Mouse (Mus musculus): ENCODE data around the gene Atxn7l2. TPM values are rescaled to one million over a fixed set of nuclear protein-coding genes. Genes with fewer than 3 reads are reported as not detected.

Gene Atxn7l2
- polyA plus RNA-seq, 1 experiment from 2014 or later = 18.7 TPM

DNA sequence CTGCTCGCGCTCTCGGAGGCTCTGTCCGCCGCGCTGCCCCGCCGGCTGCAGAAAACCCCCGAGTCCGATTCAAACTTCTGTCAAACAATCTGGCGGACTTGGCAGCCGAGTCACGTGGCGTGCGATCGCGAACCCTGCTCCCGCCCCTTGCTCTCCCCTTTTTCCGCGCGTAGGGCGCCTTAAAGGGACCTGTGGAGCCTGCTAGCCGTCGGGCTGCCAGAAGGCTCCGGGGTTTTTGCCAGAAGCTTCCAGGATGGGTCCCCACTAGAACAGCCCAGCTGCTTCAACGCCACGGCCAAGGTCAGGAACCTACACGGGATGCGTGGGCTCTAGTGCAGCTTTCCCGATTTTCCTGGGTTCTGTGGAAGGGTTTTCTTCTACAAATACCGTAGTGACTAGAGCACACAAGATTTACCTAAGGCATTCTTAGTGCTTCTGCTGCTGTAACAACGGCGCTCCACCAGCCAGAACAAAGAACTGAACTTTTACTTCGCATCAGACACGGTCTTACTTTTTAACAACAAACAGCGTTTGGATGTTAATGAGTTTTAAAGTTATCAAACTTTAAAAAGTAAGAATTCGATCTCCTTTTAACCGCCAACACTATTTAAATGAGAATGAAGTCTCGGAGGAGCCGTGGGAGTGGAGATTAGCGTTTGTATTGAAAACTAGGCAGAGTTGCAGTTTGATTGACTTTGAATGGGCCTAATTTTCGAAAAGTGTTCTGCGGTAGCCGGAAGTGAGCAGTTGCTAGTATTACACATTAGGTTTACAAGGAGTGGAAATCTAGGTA is 16.0 kb upstream of the Atxn7l2 start, which contains the start of gene Sypl2:
TSS of gene Sypl2 (minus strand) at position 91 of the 793 bp plus-strand sequence.
- Histone ChIP-seq H3K36me3 (ENCODE audit: insufficient read depth, low read length) (no peaks in the 10 kb centered on the region), H3K27ac (ENCODE audit: low read length) (peak within 1 kb of the TSS; percentile 58), H3K9ac (replicated peaks; ENCODE audit: low read length) (peak within 1 kb of the TSS; percentile 73), H3K4me3 (ENCODE audit: low read length) (peak within 1 kb of the TSS; percentile 57), H3K9me3 (ENCODE audit: low read length) (no peaks in the 10 kb centered on the region), H3K4me1 (ENCODE audit: insufficient read depth, low read length) (peaks cover 16% of the 10 kb centered on the region; the same call in 1 of the 2 replicates), H3K27me3 (ENCODE audit: insufficient read depth, low read length) (peaks cover 29% of the 10 kb centered on the region), H3K4me2 (replicated peaks; ENCODE audit: low read depth, low read length) (peak within 1 kb of the TSS; percentile 79)
- 2% methylated on average over 44 of the region's 44 CpGs for WGBS
- peak; percentile 50; the same call in 1 of the 2 replicates for ATAC-seq (ENCODE audit: low FRiP score, low TSS enrichment)

DNA sequence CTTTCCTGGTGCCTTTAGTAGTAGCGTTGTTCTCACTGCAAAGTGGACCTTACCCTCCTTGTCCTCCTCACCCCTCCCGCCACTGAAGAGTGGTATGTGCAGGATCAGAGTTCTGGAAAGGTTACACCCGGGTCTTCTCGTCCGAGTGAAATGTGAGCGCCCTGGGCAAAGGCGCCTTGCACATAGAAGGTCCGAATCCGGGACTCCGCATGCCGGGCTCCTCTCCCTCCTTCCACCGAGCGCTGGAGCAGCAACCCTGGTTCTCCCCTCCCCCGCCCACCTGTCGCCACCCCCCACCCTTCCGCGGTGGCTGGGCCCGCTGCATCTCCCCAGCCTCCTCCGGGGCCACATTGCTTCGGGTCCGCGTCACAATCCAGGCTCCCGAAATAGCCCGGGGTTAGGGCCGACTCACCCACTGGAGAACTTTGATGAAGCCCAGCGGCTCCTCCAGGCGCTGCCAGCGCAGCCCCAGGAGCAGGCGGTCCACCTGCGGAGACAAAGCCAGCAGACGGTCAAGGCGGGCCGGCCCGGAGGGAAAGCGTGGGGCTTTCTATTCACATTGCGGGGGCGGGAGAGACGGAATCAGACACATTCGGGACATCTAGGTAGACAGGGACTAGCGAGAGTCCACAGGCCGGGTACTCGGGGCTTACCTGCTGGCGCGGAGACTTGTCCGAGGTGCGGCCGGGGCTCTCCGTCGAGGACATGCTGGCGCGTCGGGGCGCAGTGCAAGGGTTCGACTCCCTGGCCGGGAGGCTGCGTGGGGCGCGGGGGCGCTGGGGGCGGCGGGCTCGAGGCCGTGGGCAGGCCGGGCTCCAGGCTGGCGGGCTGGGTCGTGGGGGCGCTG is 15.2 kb upstream of the Atxn7l2 start:
- Histone ChIP-seq H3K9me3 (ENCODE audit: low read length) (no peaks in the 10 kb centered on the region), H3K4me1 (ENCODE audit: insufficient read depth, low read length) (peaks cover 16% of the 10 kb centered on the region; the same call in 1 of the 2 replicates), H3K36me3 (ENCODE audit: insufficient read depth, low read length) (no peaks in the 10 kb centered on the region), H3K4me3 (ENCODE audit: low read length) (peak overlapping the region; percentile 57), H3K4me2 (replicated peaks; ENCODE audit: low read depth, low read length) (peak overlapping the region; percentile 79), H3K9ac (replicated peaks; ENCODE audit: low read length) (peak overlapping the region; percentile 73), H3K27me3 (ENCODE audit: insufficient read depth, low read length) (peaks cover 29% of the 10 kb centered on the region), H3K27ac (ENCODE audit: low read length) (peak overlapping the region; percentile 58)
- WGBS = under 1% methylated on average over 61 of the region's 67 CpGs
- ATAC-seq (ENCODE audit: low FRiP score, low TSS enrichment) = peak; percentile 84

DNA sequence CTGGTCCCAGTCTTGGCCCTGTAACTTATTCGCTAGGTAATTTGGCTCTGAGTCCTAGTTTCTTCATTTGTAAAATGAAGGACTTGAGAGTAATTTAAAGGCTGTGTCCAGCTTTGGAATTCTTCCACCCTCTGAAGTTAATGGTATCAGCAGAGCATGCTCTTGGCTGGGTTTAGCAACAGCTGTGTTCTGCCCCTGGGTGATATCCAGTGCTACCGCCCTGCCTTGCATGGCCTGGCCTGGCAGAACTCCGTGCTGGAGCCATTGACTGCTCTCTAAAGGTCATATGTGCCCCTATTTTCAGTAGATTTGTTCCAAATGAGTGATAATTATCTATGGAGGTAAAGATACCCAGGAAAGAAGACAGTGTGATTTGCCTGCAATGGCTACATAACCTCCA is 9.9 kb upstream of the Atxn7l2 start:
- Histone ChIP-seq H3K9ac (replicated peaks; ENCODE audit: low read length) (no peak overlapping the region), H3K36me3 (ENCODE audit: insufficient read depth, low read length) (no peaks in the 10 kb centered on the region), H3K27me3 (ENCODE audit: insufficient read depth, low read length) (peaks cover 20% of the 10 kb centered on the region), H3K9me3 (ENCODE audit: low read length) (no peaks in the 10 kb centered on the region), H3K4me2 (replicated peaks; ENCODE audit: low read depth, low read length) (no peak overlapping the region), H3K27ac (ENCODE audit: low read length) (no peak overlapping the region), H3K4me1 (ENCODE audit: insufficient read depth, low read length) (no peaks in the 10 kb centered on the region), H3K4me3 (ENCODE audit: low read length) (no peak overlapping the region)
- no peak for ATAC-seq (ENCODE audit: low FRiP score, low TSS enrichment)
- WGBS = 69% methylated on average over 3 of the region's 3 CpGs

DNA sequence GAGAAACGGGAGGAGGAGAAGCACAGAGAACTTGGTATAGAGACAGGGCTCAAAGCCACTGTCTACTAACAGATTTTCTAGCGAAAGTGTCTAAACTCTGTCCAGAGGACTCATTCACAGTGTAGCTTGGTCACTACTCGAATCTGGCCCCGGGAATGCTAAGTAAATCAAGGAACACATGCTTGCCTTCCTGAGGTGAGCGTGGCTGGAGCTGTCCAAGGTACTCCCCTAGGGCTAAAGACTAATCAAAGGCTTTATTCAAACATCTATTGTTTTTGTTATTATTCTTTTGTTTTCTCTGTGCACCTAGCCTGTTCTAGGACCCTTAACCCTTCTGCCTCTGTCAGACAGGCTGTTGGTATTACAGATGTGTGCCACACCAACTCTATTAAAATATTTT is 4.0 kb upstream of the Atxn7l2 start:
- 14% methylated on average over 5 of the region's 5 CpGs for WGBS
- no peak for ATAC-seq (ENCODE audit: low FRiP score, low TSS enrichment)
- Histone ChIP-seq H3K4me3 (ENCODE audit: low read length) (no peak overlapping the region), H3K9ac (replicated peaks; ENCODE audit: low read length) (no peak overlapping the region), H3K9me3 (ENCODE audit: low read length) (no peaks in the 10 kb centered on the region), H3K27ac (ENCODE audit: low read length) (no peak overlapping the region), H3K4me2 (replicated peaks; ENCODE audit: low read depth, low read length) (no peak overlapping the region), H3K36me3 (ENCODE audit: insufficient read depth, low read length) (no peaks in the 10 kb centered on the region), H3K4me1 (ENCODE audit: insufficient read depth, low read length) (peaks cover 3% of the 10 kb centered on the region), H3K27me3 (ENCODE audit: insufficient read depth, low read length) (no peaks in the 10 kb centered on the region)

DNA sequence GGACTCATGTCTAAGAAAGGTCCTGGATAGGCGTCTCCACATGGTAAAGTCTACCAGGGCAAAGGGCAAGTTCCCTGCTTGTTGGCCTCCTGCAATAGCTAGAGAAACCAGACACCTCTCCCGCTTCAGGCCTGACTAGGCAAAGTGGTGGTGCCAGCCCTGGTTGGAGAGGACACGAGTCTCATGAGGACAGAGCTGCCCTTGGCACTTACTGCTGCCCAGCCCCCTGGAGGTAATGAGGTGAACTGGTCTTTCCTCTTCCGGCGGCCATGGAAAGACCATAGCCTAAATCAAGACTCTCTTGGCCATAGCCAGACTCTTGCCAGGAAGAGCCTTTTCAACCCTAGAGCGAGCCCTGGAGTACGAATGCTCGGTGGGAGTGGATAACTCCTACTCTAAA is 1.7 kb upstream of the Atxn7l2 start:
- H3K4me3 ChIP-seq (ENCODE audit: low read length) = no peak overlapping the region

DNA sequence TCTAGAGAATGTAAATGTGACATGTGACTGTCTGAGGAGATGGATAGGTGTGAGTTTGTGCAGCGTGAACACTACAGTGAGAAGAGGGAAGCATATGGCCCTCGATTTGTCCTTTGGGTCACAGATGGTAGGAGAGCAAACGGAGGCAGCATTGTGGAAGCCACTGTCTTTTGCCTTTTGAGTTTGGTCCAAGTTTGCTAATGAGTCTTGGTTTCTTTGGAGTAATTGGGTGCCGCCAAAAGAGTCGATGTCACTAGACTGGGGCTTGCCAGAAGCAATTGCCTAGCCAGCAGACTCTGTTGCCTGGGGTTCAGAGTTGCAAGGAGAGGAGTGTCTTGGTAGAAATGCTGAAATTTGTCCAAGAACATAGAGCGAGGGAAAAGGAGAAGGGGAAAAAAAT is 1.1 kb upstream of the Atxn7l2 start:
- 81% methylated on average over 6 of the region's 6 CpGs for WGBS
- H3K4me3 ChIP-seq (ENCODE audit: low read length) = no peak overlapping the region

More for the DNA sequence above, 1.7 kb upstream of the Atxn7l2 start:
- H3K27me3 ChIP-seq (ENCODE audit: insufficient read depth, low read length) = no peaks in the 10 kb centered on the region
- H3K9me3 ChIP-seq (ENCODE audit: low read length) = no peaks in the 10 kb centered on the region
- H3K4me2 ChIP-seq (replicated peaks; ENCODE audit: low read depth, low read length) = no peak overlapping the region
- H3K36me3 ChIP-seq (ENCODE audit: insufficient read depth, low read length) = no peaks in the 10 kb centered on the region
- H3K9ac ChIP-seq (replicated peaks; ENCODE audit: low read length) = no peak overlapping the region
- H3K27ac ChIP-seq (ENCODE audit: low read length) = no peak overlapping the region
- WGBS = 69% methylated on average over 8 of the region's 8 CpGs
- H3K4me1 ChIP-seq (ENCODE audit: insufficient read depth, low read length) = peaks cover 20% of the 10 kb centered on the region
- ATAC-seq (ENCODE audit: low FRiP score, low TSS enrichment) = no peak

DNA sequence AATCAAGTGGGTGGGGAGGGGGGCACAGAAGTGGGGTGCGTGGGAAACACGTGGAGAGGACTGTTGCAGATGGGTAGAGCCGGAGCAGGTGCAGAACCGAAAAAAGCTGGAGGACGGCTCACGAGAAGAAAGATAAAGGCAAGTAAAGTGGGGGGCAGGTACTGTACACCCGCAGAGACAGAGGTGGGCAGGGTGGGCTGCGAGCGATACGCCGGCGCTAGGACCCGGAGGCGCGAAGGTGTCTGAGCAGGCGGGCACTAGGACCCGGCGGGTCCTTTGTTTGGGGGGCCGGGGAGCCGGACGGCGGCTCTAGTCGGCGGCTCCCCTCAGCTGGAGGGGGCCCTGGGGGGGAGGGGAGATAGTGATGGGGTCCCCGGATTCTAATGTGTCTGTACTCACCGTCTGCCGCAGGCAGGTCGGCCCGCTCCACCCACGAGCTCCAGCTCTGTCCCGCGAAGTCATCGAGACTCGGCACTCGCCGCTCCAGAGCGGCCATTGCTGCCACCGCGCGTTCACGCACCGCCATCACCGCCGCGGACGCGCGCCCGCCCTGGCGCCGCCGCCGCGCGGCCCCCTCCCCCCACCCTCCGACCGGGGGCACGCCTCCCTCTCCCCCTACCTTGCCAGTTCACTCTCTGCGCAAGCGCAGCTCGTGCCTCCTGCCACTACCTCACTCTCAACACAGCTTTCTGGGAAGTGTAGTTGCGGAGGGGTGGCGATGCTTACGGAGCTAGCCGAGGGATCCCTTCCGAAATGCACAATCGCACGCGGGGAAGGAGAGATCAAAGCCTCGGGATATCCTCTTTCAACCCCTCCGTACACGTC is 576 bp downstream of the Atxn7l2 start:
- H3K9me3 ChIP-seq (ENCODE audit: low read length) = no peaks in the 10 kb centered on the region
- peak overlapping the region; percentile 80 for H3K9ac ChIP-seq (replicated peaks; ENCODE audit: low read length)
- peak overlapping the region; percentile 89 for H3K27ac ChIP-seq (ENCODE audit: low read length)
- peak; percentile 95 for ATAC-seq (ENCODE audit: low FRiP score, low TSS enrichment)
- H3K4me2 ChIP-seq (replicated peaks; ENCODE audit: low read depth, low read length) = peak overlapping the region; percentile 79
- under 1% methylated on average over 64 of the region's 72 CpGs for WGBS
- no peaks in the 10 kb centered on the region for H3K27me3 ChIP-seq (ENCODE audit: insufficient read depth, low read length)
- H3K4me3 ChIP-seq (ENCODE audit: low read length) = peak overlapping the region; percentile 56
- H3K4me1 ChIP-seq (ENCODE audit: insufficient read depth, low read length) = peaks cover 23% of the 10 kb centered on the region
- H3K36me3 ChIP-seq (ENCODE audit: insufficient read depth, low read length) = peaks cover 20% of the 10 kb centered on the region; the same call in 1 of the 2 replicates

More for the DNA sequence above, 1.1 kb upstream of the Atxn7l2 start:
- H3K4me1 ChIP-seq (ENCODE audit: insufficient read depth, low read length) = peaks cover 23% of the 10 kb centered on the region
- H3K27me3 ChIP-seq (ENCODE audit: insufficient read depth, low read length) = no peaks in the 10 kb centered on the region
- H3K9me3 ChIP-seq (ENCODE audit: low read length) = no peaks in the 10 kb centered on the region
- peaks cover 3% of the 10 kb centered on the region; the same call in 1 of the 2 replicates for H3K36me3 ChIP-seq (ENCODE audit: insufficient read depth, low read length)
- no peak overlapping the region for H3K4me2 ChIP-seq (replicated peaks; ENCODE audit: low read depth, low read length)
- H3K27ac ChIP-seq (ENCODE audit: low read length) = no peak overlapping the region
- ATAC-seq (ENCODE audit: low FRiP score, low TSS enrichment) = no peak
- H3K9ac ChIP-seq (replicated peaks; ENCODE audit: low read length) = no peak overlapping the region

DNA sequence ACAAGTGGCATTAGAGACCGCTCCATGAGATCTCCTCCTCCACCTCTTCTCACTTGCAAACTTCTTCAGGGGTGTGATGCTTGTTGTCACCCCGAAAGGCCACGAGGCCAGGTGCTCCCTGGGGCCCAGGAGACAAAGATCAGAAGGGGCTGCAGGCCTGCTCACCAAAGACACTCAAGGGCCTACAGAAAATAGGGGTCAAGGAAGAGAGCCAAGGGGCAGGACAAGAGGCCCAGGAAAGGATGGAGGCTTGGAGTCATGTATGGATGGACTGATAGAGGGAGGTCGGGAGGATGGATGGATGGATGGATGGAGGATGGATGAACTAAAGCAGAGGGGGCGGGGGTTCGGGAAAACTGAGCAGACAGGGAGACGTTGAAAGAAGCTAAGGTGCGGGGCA is 1.2 kb downstream of the Atxn7l2 start:
- Histone ChIP-seq H3K4me1 (ENCODE audit: insufficient read depth, low read length) (peaks cover 23% of the 10 kb centered on the region), H3K27ac (ENCODE audit: low read length) (no peak overlapping the region; the same call in 1 of the 2 replicates), H3K9ac (replicated peaks; ENCODE audit: low read length) (peak overlapping the region; percentile 80), H3K4me3 (ENCODE audit: low read length) (peak overlapping the region; percentile 56), H3K27me3 (ENCODE audit: insufficient read depth, low read length) (no peaks in the 10 kb centered on the region), H3K9me3 (ENCODE audit: low read length) (no peaks in the 10 kb centered on the region), H3K36me3 (ENCODE audit: insufficient read depth, low read length) (peaks cover 25% of the 10 kb centered on the region), H3K4me2 (replicated peaks; ENCODE audit: low read depth, low read length) (peak overlapping the region; percentile 79)
- 7% methylated on average over 8 of the region's 8 CpGs for WGBS
- peak; percentile 2; the same call in 1 of the 2 replicates for ATAC-seq (ENCODE audit: low FRiP score, low TSS enrichment)

DNA sequence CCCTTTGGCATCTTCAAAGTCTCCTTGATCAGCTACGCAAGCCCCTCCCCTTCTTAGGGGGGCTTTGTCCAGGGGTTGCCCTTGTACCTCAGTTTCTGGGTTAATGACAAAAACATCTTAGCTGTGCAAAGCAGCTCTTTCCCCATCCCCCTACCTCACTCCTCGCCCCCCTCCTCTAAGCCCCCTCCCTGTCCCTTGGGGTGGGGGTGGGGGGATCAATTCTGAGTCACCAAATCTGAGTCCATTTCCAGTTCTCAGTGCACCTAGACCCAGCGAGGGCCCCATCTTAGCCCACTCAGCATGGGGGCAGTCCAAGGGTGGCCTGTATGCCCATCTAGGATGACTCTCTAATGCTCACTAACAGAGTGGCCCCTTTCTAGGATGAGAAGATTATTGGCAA is 1.7 kb downstream of the Atxn7l2 start:
- peaks cover 23% of the 10 kb centered on the region for H3K4me1 ChIP-seq (ENCODE audit: insufficient read depth, low read length)
- no peak overlapping the region for H3K27ac ChIP-seq (ENCODE audit: low read length)
- H3K27me3 ChIP-seq (ENCODE audit: insufficient read depth, low read length) = no peaks in the 10 kb centered on the region
- H3K9ac ChIP-seq (replicated peaks; ENCODE audit: low read length) = peak overlapping the region; percentile 80
- peak overlapping the region; percentile 79 for H3K4me2 ChIP-seq (replicated peaks; ENCODE audit: low read depth, low read length)
- no peaks in the 10 kb centered on the region for H3K9me3 ChIP-seq (ENCODE audit: low read length)
- H3K4me3 ChIP-seq (ENCODE audit: low read length) = peak overlapping the region; percentile 56
- no peak for ATAC-seq (ENCODE audit: low FRiP score, low TSS enrichment)
- H3K36me3 ChIP-seq (ENCODE audit: insufficient read depth, low read length) = peaks cover 25% of the 10 kb centered on the region
- WGBS = 70% methylated on average over 3 of the region's 3 CpGs

Data from kidney, embryonic 16.5 days (tissue).